Mouse (Mus musculus) C2C12 (cell line): Measurements from ENCODE around the gene Tsga10ip.

ENCODE experiments used
- CTCF ChIP-seq: IDR thresholded peaks from one replicate; pipeline ENCODE4 v1.5.1; 2011; ENCODE audit not compliant: control insufficient read depth, insufficient read depth, insufficient read length
- FOSL1 ChIP-seq: IDR thresholded peaks from one replicate; pipeline ENCODE4 v1.8.0; 2011; ENCODE audit warnings: mild to moderate bottlenecking, low read length; ENCODE audit not compliant: poor library complexity, insufficient read depth, severe bottlenecking
- MAX ChIP-seq: IDR thresholded peaks from one replicate; pipeline ENCODE4 v1.6.1; 2011; ENCODE audit warnings: mild to moderate bottlenecking, control low read depth
- MYOG ChIP-seq: IDR thresholded peaks from one replicate; pipeline ENCODE4 v1.6.1; 2011; ENCODE audit not compliant: control insufficient read depth, insufficient read length; ENCODE audit errors: extremely low read depth

GRCm38 (mm10) chr19:5374177-5374576 is 28.1 kb downstream of the Tsga10ip start:
- TF ChIP-seq MAX, result no peak
- no peak for TF ChIP-seq CTCF
- no peak for TF ChIP-seq FOSL1
- TF ChIP-seq MYOG, result no peak
